Mouse (Mus musculus) duodenum, adult 2 months (tissue): Measurements from ENCODE around the gene Nedd1. TPM values are rescaled to one million over a fixed set of nuclear protein-coding genes. Genes with fewer than 3 reads are reported as not detected.

Source experiments
- polyA plus RNA-seq: library from polyadenylated mRNA; depleted of rRNA; stranded (reverse); fragments of >200 nt; gene quantifications from 2 replicates; pipeline ENCODE4 v1.2.3, GENCODE M21; 2012; ENCODE audit warnings: low replicate concordance; rRNA removed

Gene Nedd1
- 0.51 and 0.70 TPM in 2 replicates for polyA plus RNA-seq

GRCm38 (mm10) chr10:92721771-92722619 is at the start of gene Nedd1:
Nedd1 (minus strand) TSS chr10:92722420.

